Mouse (Mus musculus): ENCODE results near the gene Asic2. TPM values are rescaled to one million over a fixed set of nuclear protein-coding genes. Genes with fewer than 3 reads are reported as not detected.

The Asic2 gene
- polyA plus RNA-seq, 1 experiment, result 39.7 TPM

DNA sequence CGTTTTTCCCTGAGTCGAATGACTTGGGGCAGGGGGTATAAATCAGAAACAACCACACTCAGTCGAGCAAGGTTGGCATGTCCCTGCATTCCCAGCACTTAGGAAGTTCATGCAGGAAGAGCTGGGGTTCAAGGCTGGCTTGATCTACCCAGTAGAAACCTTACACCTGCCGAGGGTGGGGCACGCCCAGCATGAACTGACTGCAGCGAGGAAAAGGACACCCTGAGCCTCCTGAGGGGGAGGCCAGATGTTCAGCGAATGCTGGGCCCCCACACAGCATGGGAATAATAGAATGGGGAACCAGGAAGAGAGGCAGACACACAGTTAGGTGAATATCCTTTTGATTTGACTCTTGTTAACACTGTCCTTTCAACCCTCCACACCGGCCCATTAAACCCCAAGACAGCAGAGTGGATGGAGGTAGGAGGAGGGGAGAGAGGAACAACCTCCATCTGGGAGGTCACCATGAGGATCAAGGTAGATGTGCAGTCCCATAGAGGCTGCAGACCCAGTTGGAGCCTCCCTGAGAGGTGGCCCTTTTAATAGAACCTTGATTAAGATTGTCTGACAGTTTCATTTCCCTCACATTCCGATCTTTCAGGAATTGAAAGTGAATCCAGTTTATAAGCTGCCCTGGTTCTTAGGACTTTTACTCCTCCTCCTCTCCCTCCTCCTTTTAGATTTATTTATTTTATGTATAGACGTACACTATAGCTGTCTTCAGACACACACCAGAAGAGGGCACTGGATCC is 354.2 kb downstream of the Asic2 start:
- no peaks in the 10 kb centered on the region for H3K27me3 ChIP-seq (ENCODE audit: control insufficient read depth, insufficient read depth, low read length)
- no peak for DNase-seq
- TF ChIP-seq CTCF (IDR thresholded peaks at IDR 0.05; ENCODE audit: borderline replicate concordance, insufficient read depth, low read depth, low read length), result no peak
- TF ChIP-seq POLR2A (IDR thresholded peaks at IDR 0.05; ENCODE audit: borderline replicate concordance, insufficient read depth, low read length), result no peak
- no peak overlapping the region for H3K27ac ChIP-seq (ENCODE audit: insufficient read depth, low read length)
- WGBS, result 30% methylated on average over 10 of the region's 10 CpGs
- no peaks in the 10 kb centered on the region for H3K4me1 ChIP-seq (ENCODE audit: control insufficient read depth, insufficient read depth, low read length)
- no peak overlapping the region for H3K4me3 ChIP-seq (replicated peaks; ENCODE audit: insufficient read depth, low read depth, low read length)

DNA sequence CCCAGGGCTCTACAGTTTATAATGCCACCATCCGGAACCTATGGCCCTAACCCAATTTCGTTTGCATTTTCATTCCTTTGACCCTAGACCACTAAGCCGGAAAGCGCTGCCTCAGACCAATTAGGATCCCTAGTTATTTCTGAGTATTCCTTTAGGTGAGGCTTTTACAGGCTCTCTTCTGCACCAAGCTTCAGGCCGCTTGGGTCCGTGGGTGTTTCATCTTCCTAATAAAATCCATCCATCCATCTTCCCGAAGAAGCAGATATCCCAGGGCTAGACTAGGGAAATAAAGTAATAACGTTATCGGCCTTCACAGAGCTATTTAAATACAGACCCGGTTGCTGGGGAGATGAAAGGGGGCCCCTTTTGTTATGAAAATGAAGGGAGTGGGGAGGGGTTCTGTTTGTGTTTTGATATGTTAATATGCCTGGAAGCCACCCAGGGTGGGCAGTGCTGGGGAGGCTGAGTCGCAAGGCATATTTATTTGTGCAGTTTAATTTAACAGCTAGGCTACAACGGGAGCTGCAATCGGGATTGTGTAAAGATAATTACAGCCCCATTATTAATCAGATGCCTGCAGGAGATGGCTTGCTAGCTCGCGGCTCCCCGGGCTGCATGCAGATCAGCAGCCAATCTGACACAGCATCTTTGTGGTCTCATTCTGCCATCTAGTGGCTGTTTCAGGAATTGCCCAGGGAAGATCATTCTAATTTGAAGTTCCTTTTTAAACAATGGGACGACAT is 355.3 kb downstream of the Asic2 start:
- H3K4me3 ChIP-seq (replicated peaks; ENCODE audit: insufficient read depth, low read depth, low read length), result peak overlapping the region; percentile 61
- peak; percentile 80 to 83 for DNase-seq
- 2% methylated on average over 17 of the region's 17 CpGs for WGBS
- no peaks in the 10 kb centered on the region for H3K27me3 ChIP-seq (ENCODE audit: control insufficient read depth, insufficient read depth, low read length)
- H3K4me1 ChIP-seq (ENCODE audit: control insufficient read depth, insufficient read depth, low read length), result no peaks in the 10 kb centered on the region
- no peak overlapping the region for H3K27ac ChIP-seq (ENCODE audit: insufficient read depth, low read length)
- TF ChIP-seq CTCF (IDR thresholded peaks at IDR 0.05; ENCODE audit: borderline replicate concordance, insufficient read depth, low read depth, low read length) (peak; percentile 84), POLR2A (IDR thresholded peaks at IDR 0.05; ENCODE audit: borderline replicate concordance, insufficient read depth, low read length) (no peak)

DNA sequence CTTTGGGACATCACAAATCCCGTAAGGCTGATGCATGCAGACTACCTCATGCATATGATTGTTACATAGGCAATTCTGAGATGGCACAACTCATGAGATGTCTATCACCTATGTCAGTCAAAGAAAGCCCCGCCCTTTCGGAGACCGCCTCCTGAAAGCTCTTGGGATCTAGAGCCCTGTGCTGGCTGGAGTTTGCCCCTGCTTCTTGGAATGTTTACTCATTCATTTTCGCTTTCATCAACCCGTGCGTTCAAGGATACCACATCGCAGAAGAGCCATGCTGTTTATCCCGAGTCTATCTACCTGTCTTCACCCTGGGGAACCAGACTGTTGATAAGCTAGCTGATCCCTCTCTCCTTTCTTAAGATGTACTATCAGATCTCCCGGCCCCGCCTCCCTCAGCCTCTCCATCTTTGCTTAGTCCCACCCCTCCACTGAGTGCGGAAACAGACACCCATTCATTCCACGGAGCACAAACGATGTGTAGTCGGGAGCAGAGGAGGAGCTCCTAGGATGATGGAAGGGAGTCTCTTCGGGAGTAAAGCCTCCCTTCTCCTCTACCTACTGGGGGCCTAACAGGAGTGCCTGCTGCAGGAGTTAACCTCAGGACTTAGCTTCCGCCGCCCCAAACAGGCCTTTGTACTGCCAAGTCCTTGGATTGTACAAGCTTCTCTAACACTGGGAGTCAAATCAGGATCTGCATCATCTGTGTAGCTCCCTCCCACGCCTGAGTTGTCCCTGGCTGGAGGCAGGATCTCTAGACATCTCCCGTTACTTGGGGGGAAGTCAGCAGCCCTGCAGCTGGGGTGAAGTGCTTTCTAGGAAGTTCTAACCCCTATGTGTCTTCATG is 356.1 kb downstream of the Asic2 start:
- Histone ChIP-seq H3K4me1 (ENCODE audit: control insufficient read depth, insufficient read depth, low read length) (no peaks in the 10 kb centered on the region), H3K27ac (ENCODE audit: insufficient read depth, low read length) (no peak overlapping the region), H3K27me3 (ENCODE audit: control insufficient read depth, insufficient read depth, low read length) (no peaks in the 10 kb centered on the region), H3K4me3 (replicated peaks; ENCODE audit: insufficient read depth, low read depth, low read length) (peak overlapping the region; percentile 61)
- DNase-seq, result peak; percentile 29 to 44
- WGBS, result 12% methylated on average over 20 of the region's 20 CpGs
- no peak for TF ChIP-seq CTCF (IDR thresholded peaks at IDR 0.05; ENCODE audit: borderline replicate concordance, insufficient read depth, low read depth, low read length)
- peak; percentile 28; the same call in 1 of the 2 replicates for TF ChIP-seq POLR2A (IDR thresholded peaks at IDR 0.05; ENCODE audit: borderline replicate concordance, insufficient read depth, low read length)

DNA sequence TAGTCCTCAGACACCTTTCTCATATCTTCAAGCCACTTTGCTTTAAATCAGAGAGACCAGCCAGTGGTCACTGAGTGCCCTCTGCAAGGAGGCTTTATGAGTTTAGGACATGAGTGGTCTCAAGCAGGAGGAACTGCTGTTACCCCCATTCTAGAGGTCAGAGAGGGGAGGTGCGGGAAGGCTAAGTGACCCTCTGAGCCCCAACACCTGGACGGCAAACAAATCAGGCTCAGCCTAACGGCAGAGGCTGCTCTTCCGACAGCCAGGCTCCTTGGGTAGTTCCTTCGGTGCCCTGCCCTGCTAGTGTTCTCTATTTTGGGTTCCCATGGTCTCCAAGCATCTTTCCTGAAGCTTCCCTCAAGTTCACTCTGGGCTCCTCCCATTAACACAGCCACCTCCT is 357.8 kb downstream of the Asic2 start:
- no peaks in the 10 kb centered on the region for H3K27me3 ChIP-seq (ENCODE audit: control insufficient read depth, insufficient read depth, low read length)
- no peak overlapping the region for H3K27ac ChIP-seq (ENCODE audit: insufficient read depth, low read length)
- no peak overlapping the region for H3K4me3 ChIP-seq (replicated peaks; ENCODE audit: insufficient read depth, low read depth, low read length)
- H3K4me1 ChIP-seq (ENCODE audit: control insufficient read depth, insufficient read depth, low read length), result no peaks in the 10 kb centered on the region
- no peak for DNase-seq
- 94% methylated on average over 5 of the region's 5 CpGs for WGBS
- TF ChIP-seq CTCF (IDR thresholded peaks at IDR 0.05; ENCODE audit: borderline replicate concordance, insufficient read depth, low read depth, low read length), result no peak
- TF ChIP-seq POLR2A (IDR thresholded peaks at IDR 0.05; ENCODE audit: borderline replicate concordance, insufficient read depth, low read length), result no peak

DNA sequence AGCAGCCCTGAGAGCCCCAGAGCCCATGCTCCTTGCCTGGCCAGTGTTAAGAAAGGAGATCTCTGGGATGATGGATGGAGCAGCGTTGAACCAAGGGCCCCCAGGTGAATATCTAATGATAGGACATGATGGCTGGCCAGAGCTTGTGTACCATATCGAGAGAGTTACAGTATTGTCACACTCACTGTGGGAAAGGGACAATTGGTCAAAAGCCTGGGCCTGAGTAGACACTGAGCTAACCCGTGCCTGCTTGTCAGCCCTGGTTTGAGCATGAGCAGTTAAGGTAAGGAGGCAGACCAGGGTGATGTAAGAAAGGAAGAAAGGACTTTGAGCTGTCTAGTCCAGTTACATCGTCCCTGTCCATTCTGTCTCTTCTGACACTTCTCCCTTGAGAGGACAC is 365.3 kb downstream of the Asic2 start:
- no peaks in the 10 kb centered on the region for H3K27me3 ChIP-seq (ENCODE audit: control insufficient read depth, insufficient read depth, low read length)
- no peak overlapping the region for H3K4me3 ChIP-seq (replicated peaks; ENCODE audit: insufficient read depth, low read depth, low read length)
- H3K27ac ChIP-seq (ENCODE audit: insufficient read depth, low read length), result no peak overlapping the region
- TF ChIP-seq POLR2A (IDR thresholded peaks at IDR 0.05; ENCODE audit: borderline replicate concordance, insufficient read depth, low read length) (no peak), CTCF (IDR thresholded peaks at IDR 0.05; ENCODE audit: borderline replicate concordance, insufficient read depth, low read depth, low read length) (no peak)
- 86% methylated on average over 4 of the region's 4 CpGs for WGBS
- no peaks in the 10 kb centered on the region for H3K4me1 ChIP-seq (ENCODE audit: control insufficient read depth, insufficient read depth, low read length)
- DNase-seq, result no peak

DNA sequence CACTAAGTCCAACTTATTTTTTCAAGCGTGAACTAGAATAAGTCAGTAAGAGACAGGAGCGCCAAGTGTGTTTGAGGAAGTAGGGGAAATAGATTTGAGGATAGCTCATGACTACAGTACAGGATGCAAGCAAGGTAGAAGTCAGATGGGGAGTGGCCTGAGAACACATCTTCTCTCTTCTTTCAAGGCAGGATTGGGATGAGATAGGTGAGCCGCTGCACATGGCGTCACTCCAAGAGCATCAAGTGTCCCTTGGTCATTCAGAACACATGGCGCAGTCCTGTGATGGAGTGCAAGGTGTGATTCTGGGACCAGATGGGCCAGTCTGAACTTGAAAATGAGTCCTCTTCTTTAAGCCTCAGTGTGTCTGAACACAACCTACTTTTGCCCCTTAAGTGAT is 366.5 kb downstream of the Asic2 start:
- TF ChIP-seq CTCF (IDR thresholded peaks at IDR 0.05; ENCODE audit: borderline replicate concordance, insufficient read depth, low read depth, low read length) (no peak), POLR2A (IDR thresholded peaks at IDR 0.05; ENCODE audit: borderline replicate concordance, insufficient read depth, low read length) (no peak)
- no peaks in the 10 kb centered on the region for H3K27me3 ChIP-seq (ENCODE audit: control insufficient read depth, insufficient read depth, low read length)
- H3K4me1 ChIP-seq (ENCODE audit: control insufficient read depth, insufficient read depth, low read length), result no peaks in the 10 kb centered on the region
- H3K4me3 ChIP-seq (replicated peaks; ENCODE audit: insufficient read depth, low read depth, low read length), result no peak overlapping the region
- 95% methylated on average over 5 of the region's 5 CpGs for WGBS
- H3K27ac ChIP-seq (ENCODE audit: insufficient read depth, low read length), result no peak overlapping the region
- DNase-seq, result no peak

DNA sequence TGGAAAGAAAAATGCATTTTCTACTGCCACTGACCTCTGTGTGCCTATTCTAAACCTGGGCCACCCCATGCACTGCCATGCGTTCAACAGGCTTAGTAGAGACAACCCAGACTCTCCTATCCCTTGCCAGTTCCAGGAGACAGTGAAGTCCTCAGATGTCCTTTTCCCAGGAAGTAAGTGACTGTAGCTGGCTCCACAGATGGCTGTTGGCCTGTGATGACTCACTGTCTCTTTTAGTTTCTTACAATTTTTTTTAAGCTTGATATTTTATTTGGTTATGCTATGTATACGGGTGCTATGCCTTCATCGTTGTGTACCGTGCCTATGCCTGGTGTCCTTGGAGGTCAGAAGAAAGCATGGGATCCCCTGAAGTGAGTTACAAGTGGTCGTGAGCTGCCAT is 370.7 kb downstream of the Asic2 start:
- TF ChIP-seq CTCF (IDR thresholded peaks at IDR 0.05; ENCODE audit: borderline replicate concordance, insufficient read depth, low read depth, low read length) (no peak), POLR2A (IDR thresholded peaks at IDR 0.05; ENCODE audit: borderline replicate concordance, insufficient read depth, low read length) (no peak)
- no peak for DNase-seq
- Histone ChIP-seq H3K27ac (ENCODE audit: insufficient read depth, low read length) (no peak overlapping the region), H3K4me3 (replicated peaks; ENCODE audit: insufficient read depth, low read depth, low read length) (no peak overlapping the region), H3K27me3 (ENCODE audit: control insufficient read depth, insufficient read depth, low read length) (no peaks in the 10 kb centered on the region), H3K4me1 (ENCODE audit: control insufficient read depth, insufficient read depth, low read length) (no peaks in the 10 kb centered on the region)
- WGBS, result 91% methylated on average over 5 of the region's 5 CpGs
